ENCODE assay signal across 28 mouse cellular contexts in genomic region chr5:138083318-138083900, GRCm38 (mm10). TPM values are rescaled to one million over a fixed set of nuclear protein-coding genes. Genes with fewer than 3 reads are reported as not detected.
DNase-seq lines count a peak whose midpoint lies in the region; ATAC-seq and TF ChIP-seq lines count a peak whose summit lies in the region.
"Had no signal": no experiment of that assay in that cellular context is flagged by ENCODE, and none has a peak within 500 bp of the region (broad histone marks: within the 10 kb centered on the region; RNA-seq: fewer than 3 reads in every experiment).

No protein-coding gene starts in this region.

- DNase-seq in kidney, adult 2 months = peak; percentile 63
- no peak for DNase-seq in kidney, adult 8-10 months
- peak; percentile 96 for DNase-seq in liver, adult 2 months (ENCODE audit: extremely low read depth, low read depth, low spot score)
- DNase-seq in liver = no peak
- DNase-seq in liver, embryonic 13.5 days = no peak
- no peak for DNase-seq in liver, embryonic 11.5 days (ENCODE audit: low spot score)
- DNase-seq: adrenal gland, adult 8-10 months; adrenal gland, postnatal 14 days; adrenal gland, postnatal 36 days; B cell, adult 2 months; cerebellum, adult 11-12 months; cerebellum, adult 2 months; cerebellum, adult 9-10 months; cerebellum, postnatal 10 days; cerebellum, postnatal 25 days had no signal

- H3K9ac ChIP-seq in liver, adult 2 months (ENCODE audit: low read depth, low read length) = no peak overlapping the region
- H3K9ac ChIP-seq in liver, embryonic 13.5 days = no peak overlapping the region
- no peak overlapping the region for H3K9ac ChIP-seq in liver, embryonic 11.5 days (ENCODE audit: low read depth, low read length)
- H3K9ac ChIP-seq in liver, embryonic 15.5 days = no peak overlapping the region
- H3K9ac ChIP-seq: embryonic facial prominence, embryonic 12.5 days; forebrain, embryonic 13.5 days had no signal

- 0 out of 2 replicates have a peak overlapping the region, but pooled peaks have one; percentile 80 for H3K4me2 ChIP-seq in liver, embryonic 13.5 days
- H3K4me2 ChIP-seq in liver, embryonic 11.5 days = no peak overlapping the region
- H3K4me2 ChIP-seq in liver, embryonic 15.5 days = no peak overlapping the region
- H3K4me2 ChIP-seq: embryonic facial prominence, embryonic 12.5 days; forebrain, embryonic 13.5 days had no signal

- no peaks in the 10 kb centered on the region for H3K9me3 ChIP-seq in liver, embryonic 13.5 days (replicated peaks)
- no peaks in the 10 kb centered on the region for H3K9me3 ChIP-seq in liver, embryonic 11.5 days (ENCODE audit: control insufficient read depth, low read length)
- H3K9me3 ChIP-seq in liver, embryonic 15.5 days (replicated peaks) = no peaks in the 10 kb centered on the region
- H3K9me3 ChIP-seq: embryonic facial prominence, embryonic 10.5 days; embryonic facial prominence, embryonic 12.5 days; forebrain, embryonic 13.5 days had no signal

- H3K4me1 ChIP-seq in kidney, adult 2 months (ENCODE audit: control insufficient read depth, insufficient read depth, low read length) = peaks cover 17% of the 10 kb centered on the region
- peaks cover 24% of the 10 kb centered on the region for H3K4me1 ChIP-seq in liver, adult 2 months (ENCODE audit: control insufficient read depth, insufficient read depth, low read length)
- peaks cover 44% of the 10 kb centered on the region for H3K4me1 ChIP-seq in liver, embryonic 13.5 days (replicated peaks)
- peaks cover 4% of the 10 kb centered on the region; the same call in 1 of the 2 replicates for H3K4me1 ChIP-seq in liver, embryonic 11.5 days (replicated peaks; ENCODE audit: control insufficient read depth, insufficient read depth, low read length)
- H3K4me1 ChIP-seq in liver, embryonic 15.5 days (replicated peaks) = peaks cover 40% of the 10 kb centered on the region
- H3K4me1 ChIP-seq: embryonic facial prominence, embryonic 12.5 days had no signal

- no peak for TF ChIP-seq POLR2A in kidney, adult 2 months (IDR thresholded peaks at IDR 0.05; ENCODE audit: low read depth, low read length)
- no peak for TF ChIP-seq POLR2A in liver, adult 2 months (IDR thresholded peaks at IDR 0.05; ENCODE audit: extremely low read depth, insufficient read depth, low read length)

- ATAC-seq in liver, embryonic 13.5 days (ENCODE audit: low read depth) = no peak
- no peak for ATAC-seq in liver, embryonic 11.5 days (replicated peaks; ENCODE audit: low FRiP score)
- no peak for ATAC-seq in liver, embryonic 15.5 days (ENCODE audit: insufficient read depth)
- ATAC-seq: activated CD4-positive, CD25-positive, alpha-beta regulatory T cell, adult 4 months; CD4-positive, CD25-positive, alpha-beta regulatory T cell, adult 4 months; forebrain, embryonic 13.5 days; Patski had no signal

- H3K27me3 ChIP-seq in kidney, adult 2 months (replicated peaks; ENCODE audit: control insufficient read depth, insufficient read depth, low read length) = no peaks in the 10 kb centered on the region
- no peaks in the 10 kb centered on the region for H3K27me3 ChIP-seq in liver, adult 2 months (ENCODE audit: control insufficient read depth, insufficient read depth, low read length)
- H3K27me3 ChIP-seq in liver, embryonic 13.5 days = no peaks in the 10 kb centered on the region
- H3K27me3 ChIP-seq in liver, embryonic 11.5 days (replicated peaks; ENCODE audit: control insufficient read depth, insufficient read depth, low read length) = no peaks in the 10 kb centered on the region
- H3K27me3 ChIP-seq in liver, embryonic 15.5 days = no peaks in the 10 kb centered on the region
- H3K27me3 ChIP-seq: CH12.LX; embryonic facial prominence, embryonic 12.5 days; forebrain, embryonic 13.5 days; Patski had no signal

- H3K27ac ChIP-seq in kidney, adult 2 months (ENCODE audit: insufficient read depth, low read depth, low read length) = peak overlapping the region; percentile 16
- H3K27ac ChIP-seq in liver, adult 2 months (replicated peaks; ENCODE audit: insufficient read depth, low read depth, low read length) = peak overlapping the region; percentile 88
- H3K27ac ChIP-seq in liver, embryonic 13.5 days = peak overlapping the region; percentile 83; the same call in 1 of the 2 replicates
- H3K27ac ChIP-seq in liver, embryonic 11.5 days (ENCODE audit: low read depth, low read length) = no peak overlapping the region
- H3K27ac ChIP-seq in liver, embryonic 15.5 days (replicated peaks) = peak overlapping the region; percentile 87
- H3K27ac ChIP-seq: embryonic facial prominence, embryonic 10.5 days; embryonic facial prominence, embryonic 12.5 days; forebrain, embryonic 13.5 days had no signal

- no peak for TF ChIP-seq CTCF in kidney, adult 2 months (conservative IDR thresholded peaks at IDR 0.05; ENCODE audit: insufficient read depth, insufficient read length, low read depth, low read length)
- TF ChIP-seq CTCF in liver, adult 2 months (IDR thresholded peaks at IDR 0.05; ENCODE audit: low read depth, low read length) = no peak

- peaks cover 10% of the 10 kb centered on the region; the same call in 1 of the 2 replicates for H3K79me2 ChIP-seq in liver, adult 2 months (ENCODE audit: control insufficient read depth, insufficient read depth, low read length)

- 47% methylated on average over 2 of the region's 2 CpGs for WGBS in kidney, adult 2 months
- WGBS in liver, adult 2 months = 19% methylated on average over 2 of the region's 2 CpGs
- WGBS in liver, embryonic 13.5 days (ENCODE audit: insufficient replicate concordance) = 58% methylated on average over 2 of the region's 2 CpGs
- 59% methylated on average over 2 of the region's 2 CpGs for WGBS in liver, embryonic 11.5 days
- WGBS in liver, embryonic 15.5 days (ENCODE audit: insufficient replicate concordance) = 57% methylated on average over 2 of the region's 2 CpGs

- no peak overlapping the region for H3K4me3 ChIP-seq in kidney, adult 2 months (ENCODE audit: insufficient read depth, low read depth, low read length)
- no peak overlapping the region for H3K4me3 ChIP-seq in liver, adult 2 months (ENCODE audit: insufficient read depth, low read depth, low read length)
- no peak overlapping the region for H3K4me3 ChIP-seq in liver, embryonic 13.5 days (replicated peaks)
- H3K4me3 ChIP-seq in liver, embryonic 11.5 days (ENCODE audit: low read depth, low read length) = no peak overlapping the region
- no peak overlapping the region for H3K4me3 ChIP-seq in liver, embryonic 15.5 days (replicated peaks)
- H3K4me3 ChIP-seq: embryonic facial prominence, embryonic 10.5 days; embryonic facial prominence, embryonic 12.5 days; forebrain, embryonic 13.5 days had no signal

- no peaks in the 10 kb centered on the region for H3K36me3 ChIP-seq in kidney, adult 2 months (ENCODE audit: control insufficient read depth, insufficient read depth, low read length)
- peaks cover 7% of the 10 kb centered on the region for H3K36me3 ChIP-seq in liver, adult 2 months (ENCODE audit: control insufficient read depth, insufficient read depth, low read length)
- peaks cover 15% of the 10 kb centered on the region for H3K36me3 ChIP-seq in liver, embryonic 13.5 days
- no peaks in the 10 kb centered on the region; the same call in 1 of the 2 replicates for H3K36me3 ChIP-seq in liver, embryonic 11.5 days (ENCODE audit: control insufficient read depth, insufficient read depth, low read length)
- H3K36me3 ChIP-seq in liver, embryonic 15.5 days (replicated peaks) = peaks cover 13% of the 10 kb centered on the region; the same call in 1 of the 2 replicates
- H3K36me3 ChIP-seq: embryonic facial prominence, embryonic 12.5 days had no signal

RNA-seq across cellular contexts. Expression of gene Zkscan1, which starts 1.5 kb away (rescaled TPM):
- polyA plus RNA-seq in kidney, adult 2 months (2012; rRNA removed) = 8.3 and 10.2 TPM in 2 replicates
- 22.2 and 24.3 TPM in 2 replicates for total RNA-seq in liver, adult 2 months (2014; rRNA removed)
- polyA plus RNA-seq in liver, adult 2 months (2012; rRNA removed) = 3.1 and 3.9 TPM in 2 replicates
- polyA plus RNA-seq in liver, embryonic 13.5 days (2015; fragmentation: Nextera tagmentation; extraction: Ambion mirVana) = 3.8 and 5.2 TPM in 2 replicates
- 15.8 and 18.0 TPM in 2 replicates for polyA plus RNA-seq in liver, embryonic 11.5 days (2014; fragmentation: Nextera tagmentation; extraction: Ambion mirVana)
- polyA plus RNA-seq in liver, embryonic 15.5 days (2015; fragmentation: Nextera tagmentation; extraction: Ambion mirVana) = 3.7 and 3.8 TPM in 2 replicates

RNA-seq across cellular contexts. Expression of gene Smok3c, which starts 30.4 kb away (rescaled TPM):
- polyA plus RNA-seq in kidney, adult 2 months (2012; rRNA removed) = not detected in 2 replicates
- total RNA-seq in liver, adult 2 months (2014; rRNA removed) = not detected in 2 replicates
- not detected in 2 replicates for polyA plus RNA-seq in liver, adult 2 months (2012; rRNA removed)
- polyA plus RNA-seq in liver, embryonic 13.5 days (2015; fragmentation: Nextera tagmentation; extraction: Ambion mirVana) = not detected in 2 replicates
- not detected in 2 replicates for polyA plus RNA-seq in liver, embryonic 11.5 days (2014; fragmentation: Nextera tagmentation; extraction: Ambion mirVana)
- not detected in 2 replicates for polyA plus RNA-seq in liver, embryonic 15.5 days (2015; fragmentation: Nextera tagmentation; extraction: Ambion mirVana)
- total RNA-seq: adrenal gland, adult 18-20 months; adrenal gland, adult 8-10 months; adrenal gland, postnatal 14 days; adrenal gland, postnatal 36 days; CH12.LX had no signal
- polyA plus RNA-seq: activated CD4-positive, CD25-positive, alpha-beta regulatory T cell, adult 4 months; CD4-positive, CD25-positive, alpha-beta regulatory T cell, adult 4 months; cerebellum, adult 2 months; cortical plate, adult 2 months; embryonic facial prominence, embryonic 10.5 days; embryonic facial prominence, embryonic 12.5 days; embryonic facial prominence, embryonic 14.5 days; forebrain, embryonic 11.5 days; forebrain, embryonic 13.5 days; G1E; Patski had no signal

RNA-seq across cellular contexts. Expression of gene Zscan21, which starts 33.3 kb away (rescaled TPM):
- polyA plus RNA-seq in kidney, adult 2 months (2012; rRNA removed) = 9.8 and 10.9 TPM in 2 replicates
- total RNA-seq in liver, adult 2 months (2014; rRNA removed) = 8.9 and 10.2 TPM in 2 replicates
- 6.0 and 6.8 TPM in 2 replicates for polyA plus RNA-seq in liver, adult 2 months (2012; rRNA removed)
- polyA plus RNA-seq in liver, embryonic 13.5 days (2015; fragmentation: Nextera tagmentation; extraction: Ambion mirVana) = 15.4 and 16.0 TPM in 2 replicates
- polyA plus RNA-seq in liver, embryonic 11.5 days (2014; fragmentation: Nextera tagmentation; extraction: Ambion mirVana) = 33.9 TPM in 2 replicates
- 14.6 and 16.8 TPM in 2 replicates for polyA plus RNA-seq in liver, embryonic 15.5 days (2015; fragmentation: Nextera tagmentation; extraction: Ambion mirVana)

Comparison
In these comparisons a context has a peak if more than half of its experiments do, and no peak if none do; other contexts are left out.
1. DNase-seq: peak in kidney, adult 2 months (single experiment) and liver, adult 2 months (single experiment); none in kidney, adult 8-10 months (0 of 2), liver (single experiment), liver, embryonic 13.5 days (single experiment) and liver, embryonic 11.5 days (single experiment).